Mouse (Mus musculus) kidney, postnatal 36 days (tissue): ENCODE results near the gene Tlcd2.

ENCODE experiments used
- DNase-seq, 2 experiments: peaks; one replicate each; pipeline ENCODE4 v3.0.0; 2021 to 2022; ENCODE audit warnings: mixed read lengths in 2 of 2

Gene Tlcd2

GRCm38 (mm10) chr11:75467512-75468215, 6.1 kb downstream of the Tlcd2 start:
- DNase-seq, result peak; percentile 67 to 77

- DNase-seq, result peak in 1 of 2 experiments; percentile 53
These were observed 6.9 kb downstream of the Tlcd2 start for GRCm38 (mm10) chr11:75468410-75468809.

GRCm38 (mm10) chr11:75469261-75469660, 7.7 kb downstream of the Tlcd2 start:
- DNase-seq, result peak; percentile 47 to 48

- no peak for DNase-seq
These were observed 9.2 kb downstream of the Tlcd2 start for GRCm38 (mm10) chr11:75470675-75471074.

GRCm38 (mm10) chr11:75472469-75473081, 11.1 kb downstream of the Tlcd2 start:
- DNase-seq, result no peak

GRCm38 (mm10) chr11:75473376-75473775, 11.9 kb downstream of the Tlcd2 start:
- no peak for DNase-seq

GRCm38 (mm10) chr11:75486192-75486591, 24.7 kb downstream of the Tlcd2 start:
- no peak for DNase-seq

GRCm38 (mm10) chr11:75486601-75487285, 25.2 kb downstream of the Tlcd2 start, which contains the start of gene Prpf8:
Prpf8 (plus strand) TSS chr11:75486816.
- DNase-seq, result peak; percentile 96 to 98

- DNase-seq, result no peak
These were observed 26.0 kb downstream of the Tlcd2 start for GRCm38 (mm10) chr11:75487496-75487895.

GRCm38 (mm10) chr11:75494296-75495049, 33.0 kb downstream of the Tlcd2 start:
- no peak for DNase-seq

GRCm38 (mm10) chr11:75498126-75498525, 36.6 kb downstream of the Tlcd2 start:
- no peak for DNase-seq

GRCm38 (mm10) chr11:75508162-75508561, 46.6 kb downstream of the Tlcd2 start:
- no peak for DNase-seq

- DNase-seq, result peak; percentile 21 to 56
These were observed 47.4 kb downstream of the Tlcd2 start for GRCm38 (mm10) chr11:75508904-75509303.

- peak; percentile 93 to 98 for DNase-seq
These were observed 48.5 kb downstream of the Tlcd2 start, which contains the start of gene Rilp for GRCm38 (mm10) chr11:75509741-75510626. Rilp (plus strand) TSS chr11:75510094.

- peak; percentile 95 to 99 for DNase-seq
These were observed 49.1 kb downstream of the Tlcd2 start for GRCm38 (mm10) chr11:75510627-75510993.

GRCm38 (mm10) chr11:75511213-75511612, 49.7 kb downstream of the Tlcd2 start:
- peak; percentile 51 to 65 for DNase-seq

- no peak for DNase-seq
These were observed 50.9 kb downstream of the Tlcd2 start for GRCm38 (mm10) chr11:75512301-75513018.

GRCm38 (mm10) chr11:75513336-75513735, 51.8 kb downstream of the Tlcd2 start, which contains the start of gene Scarf1:
Scarf1 (plus strand) TSS chr11:75513540.
- DNase-seq, result peak; percentile 82 to 84

- no peak for DNase-seq
These were observed 53.7 kb downstream of the Tlcd2 start for GRCm38 (mm10) chr11:75515186-75515585.

- DNase-seq, result no peak
These were observed 58.5 kb downstream of the Tlcd2 start for GRCm38 (mm10) chr11:75519834-75520633.
